Mouse (Mus musculus): ENCODE measurements around the gene 2610318N02Rik. TPM values are rescaled to one million over a fixed set of nuclear protein-coding genes. Genes with fewer than 3 reads are reported as not detected.

Gene 2610318N02Rik
- total and polyA plus RNA-seq, 2 experiments from 2014 or later: 4.5 to 5.3 TPM

DNA sequence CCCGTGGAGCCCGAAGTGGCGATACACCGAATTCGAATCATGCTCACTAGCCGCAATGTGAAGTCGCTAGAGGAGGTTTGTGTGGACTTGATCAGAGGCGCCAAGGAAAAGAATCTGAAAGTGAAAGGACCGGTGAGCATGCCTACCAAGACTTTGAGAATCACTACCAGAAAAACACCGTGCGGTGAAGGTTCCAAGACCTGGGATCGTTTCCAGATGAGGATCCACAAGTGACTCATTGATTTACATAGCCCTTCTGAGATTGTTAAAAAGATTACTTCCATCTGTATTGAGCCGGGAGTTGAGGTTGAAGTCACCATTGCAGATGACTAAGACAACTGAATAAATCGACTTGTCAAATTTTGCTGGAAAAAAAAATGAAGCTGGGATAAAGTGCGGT lies 12.4 kb upstream of the 2610318N02Rik start:
- H3K9me3 ChIP-seq (ENCODE audit: low read length): no peaks in the 10 kb centered on the region
- no peak overlapping the region for H3K27ac ChIP-seq (ENCODE audit: low read depth, low read length)
- H3K9ac ChIP-seq (replicated peaks; ENCODE audit: low read length, poor library complexity, severe bottlenecking): no peak overlapping the region
- no peak for TF ChIP-seq CTCF (IDR thresholded peaks at IDR 0.05)
- DNase-seq (ENCODE audit: low spot score): no peak
- H3K4me1 ChIP-seq (ENCODE audit: insufficient read depth, low read length): no peaks in the 10 kb centered on the region
- no peak for ATAC-seq (ENCODE audit: low FRiP score)
- WGBS: 91% methylated on average over 15 of the region's 15 CpGs
- H3K27me3 ChIP-seq (ENCODE audit: insufficient read depth, low read length): no peaks in the 10 kb centered on the region
- H3K4me3 ChIP-seq (ENCODE audit: low read depth, low read length): no peak overlapping the region
- H3K36me3 ChIP-seq (ENCODE audit: insufficient read depth, low read length): no peaks in the 10 kb centered on the region
- H3K4me2 ChIP-seq (ENCODE audit: low read depth, low read length, poor library complexity, severe bottlenecking): no peak overlapping the region

DNA sequence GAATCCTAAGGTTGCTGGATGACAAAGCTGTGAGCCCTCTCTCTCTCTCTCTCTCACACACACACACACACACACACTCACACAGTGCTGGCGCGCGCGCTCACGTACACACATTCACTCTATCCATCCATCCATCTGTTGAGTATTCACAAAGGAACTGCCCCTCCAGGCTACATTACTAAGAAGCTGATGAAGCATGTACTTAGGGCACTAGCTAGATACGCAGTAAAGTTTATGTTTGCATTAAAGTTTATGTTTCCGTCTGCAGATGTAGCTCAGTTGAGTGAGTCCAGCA lies 7.9 kb upstream of the 2610318N02Rik start:
- no peaks in the 10 kb centered on the region for H3K36me3 ChIP-seq (ENCODE audit: insufficient read depth, low read length)
- ATAC-seq (ENCODE audit: low FRiP score) (no peak), DNase-seq (ENCODE audit: low spot score) (no peak)
- no peaks in the 10 kb centered on the region for H3K9me3 ChIP-seq (ENCODE audit: low read length)
- no peak for TF ChIP-seq CTCF (IDR thresholded peaks at IDR 0.05)
- peaks cover 6% of the 10 kb centered on the region; the same call in 1 of the 2 replicates for H3K4me1 ChIP-seq (ENCODE audit: insufficient read depth, low read length)
- no peaks in the 10 kb centered on the region for H3K27me3 ChIP-seq (ENCODE audit: insufficient read depth, low read length)
- H3K4me3 ChIP-seq (ENCODE audit: low read depth, low read length): peak overlapping the region; percentile 78
- H3K4me2 ChIP-seq (ENCODE audit: low read depth, low read length, poor library complexity, severe bottlenecking): peak overlapping the region; percentile 98
- H3K9ac ChIP-seq (replicated peaks; ENCODE audit: low read length, poor library complexity, severe bottlenecking): no peak overlapping the region
- H3K27ac ChIP-seq (ENCODE audit: low read depth, low read length): no peak overlapping the region
- 31% methylated on average over 7 of the region's 7 CpGs for WGBS

- WGBS: under 1% methylated on average over 47 of the region's 47 CpGs
- H3K27me3 ChIP-seq (ENCODE audit: insufficient read depth, low read length): no peaks in the 10 kb centered on the region
- DNase-seq (ENCODE audit: low spot score) (peak; percentile 97), ATAC-seq (ENCODE audit: low FRiP score) (peak; percentile 99)
- H3K4me1 ChIP-seq (ENCODE audit: insufficient read depth, low read length): peaks cover 6% of the 10 kb centered on the region; the same call in 1 of the 2 replicates
- H3K9ac ChIP-seq (replicated peaks; ENCODE audit: low read length, poor library complexity, severe bottlenecking): peak within 1 kb of the TSS; percentile 64
- H3K36me3 ChIP-seq (ENCODE audit: insufficient read depth, low read length): no peaks in the 10 kb centered on the region
- no peak within 1 kb of the TSS for H3K27ac ChIP-seq (ENCODE audit: low read depth, low read length)
- peak within 1 kb of the TSS; percentile 98 for H3K4me2 ChIP-seq (ENCODE audit: low read depth, low read length, poor library complexity, severe bottlenecking)
- H3K9me3 ChIP-seq (ENCODE audit: low read length): no peaks in the 10 kb centered on the region
- H3K4me3 ChIP-seq (ENCODE audit: low read depth, low read length): peak within 1 kb of the TSS; percentile 78
- TF ChIP-seq CTCF (IDR thresholded peaks at IDR 0.05): peak; percentile 56
These were observed 7.3 kb upstream of the 2610318N02Rik start, which contains the start of gene Sdf2l1 for GRCm38 (mm10) chr16:17132089-17132905. Gene Sdf2l1, minus strand, starts transcription at chr16:17132383.

- peak overlapping the region; percentile 78 for H3K4me3 ChIP-seq (ENCODE audit: low read depth, low read length)
- H3K4me2 ChIP-seq (ENCODE audit: low read depth, low read length, poor library complexity, severe bottlenecking): peak overlapping the region; percentile 98
- no peak overlapping the region for H3K27ac ChIP-seq (ENCODE audit: low read depth, low read length)
- ATAC-seq (ENCODE audit: low FRiP score) (peak; percentile 71), DNase-seq (ENCODE audit: low spot score) (no peak)
- peak overlapping the region; percentile 64 for H3K9ac ChIP-seq (replicated peaks; ENCODE audit: low read length, poor library complexity, severe bottlenecking)
- no peak; the same call in 1 of the 2 replicates for TF ChIP-seq CTCF (IDR thresholded peaks at IDR 0.05)
- peaks cover 6% of the 10 kb centered on the region; the same call in 1 of the 2 replicates for H3K4me1 ChIP-seq (ENCODE audit: insufficient read depth, low read length)
- H3K9me3 ChIP-seq (ENCODE audit: low read length): no peaks in the 10 kb centered on the region
- no peaks in the 10 kb centered on the region for H3K27me3 ChIP-seq (ENCODE audit: insufficient read depth, low read length)
- H3K36me3 ChIP-seq (ENCODE audit: insufficient read depth, low read length): no peaks in the 10 kb centered on the region
- 2% methylated on average over 43 of the region's 43 CpGs for WGBS
These were observed 6.5 kb upstream of the 2610318N02Rik start for GRCm38 (mm10) chr16:17131191-17132088.

DNA sequence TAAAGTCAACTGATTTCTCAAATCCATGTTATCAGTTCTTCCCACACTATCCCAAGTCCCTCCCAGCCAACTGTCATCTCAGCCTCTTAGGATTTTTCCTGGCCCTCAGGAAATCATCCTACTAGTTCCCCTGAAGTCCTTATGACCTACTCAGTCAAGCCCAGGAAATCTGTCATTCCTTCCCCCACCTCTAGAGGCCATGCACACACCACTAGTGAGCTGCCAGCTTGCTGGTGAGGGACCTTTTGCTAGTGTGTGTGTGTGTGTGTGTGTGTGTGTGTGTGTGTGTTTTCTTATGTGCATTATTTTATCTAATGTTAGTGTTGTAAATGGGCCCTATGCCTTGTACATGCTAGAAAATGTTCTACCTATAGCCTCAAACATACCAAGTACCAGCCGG lies 2.3 kb upstream of the 2610318N02Rik start:
- Histone ChIP-seq H3K9ac (replicated peaks; ENCODE audit: low read length, poor library complexity, severe bottlenecking) (no peak overlapping the region), H3K9me3 (ENCODE audit: low read length) (no peaks in the 10 kb centered on the region), H3K4me3 (ENCODE audit: low read depth, low read length) (no peak overlapping the region), H3K36me3 (ENCODE audit: insufficient read depth, low read length) (no peaks in the 10 kb centered on the region), H3K27me3 (ENCODE audit: insufficient read depth, low read length) (no peaks in the 10 kb centered on the region), H3K4me1 (ENCODE audit: insufficient read depth, low read length) (peaks cover 10% of the 10 kb centered on the region; the same call in 1 of the 2 replicates), H3K4me2 (ENCODE audit: low read depth, low read length, poor library complexity, severe bottlenecking) (no peak overlapping the region), H3K27ac (ENCODE audit: low read depth, low read length) (no peak overlapping the region)
- WGBS: 95% methylated on average over 1 of the region's 1 CpGs
- DNase-seq (ENCODE audit: low spot score) (peak; percentile 31), ATAC-seq (ENCODE audit: low FRiP score) (no peak)
- peak; percentile 64 for TF ChIP-seq CTCF (IDR thresholded peaks at IDR 0.05)
